Mouse (Mus musculus) left cerebral cortex, postnatal 10 days (tissue): Measurements from ENCODE around the gene Tenm2. TPM values are rescaled to one million over a fixed set of nuclear protein-coding genes. Genes with fewer than 3 reads are reported as not detected.

Experiments used
- DNase-seq, 2 experiments: peaks; one replicate each; pipeline ENCODE4 v3.0.0; 2021 to 2022; ENCODE audit warnings: low spot score in 2 of 2, mixed read lengths in 1 of 2; ENCODE audit errors: extremely low spot score in 1 of 2
- intact Hi-C: fragments of 180-260 bp; cut with DNase I; formaldehyde crosslinking; loops from one replicate; pipeline ENCODE4 v1.15.1; 2025
- total RNA-seq, 2 experiments: library from RNA; stranded (reverse); gene quantifications; 2 replicates each; pipeline ENCODE4 v1.2.3; 2021

Tenm2 gene
- total RNA-seq = 100 to 1,000 TPM; 112 to 116 TPM

DNA sequence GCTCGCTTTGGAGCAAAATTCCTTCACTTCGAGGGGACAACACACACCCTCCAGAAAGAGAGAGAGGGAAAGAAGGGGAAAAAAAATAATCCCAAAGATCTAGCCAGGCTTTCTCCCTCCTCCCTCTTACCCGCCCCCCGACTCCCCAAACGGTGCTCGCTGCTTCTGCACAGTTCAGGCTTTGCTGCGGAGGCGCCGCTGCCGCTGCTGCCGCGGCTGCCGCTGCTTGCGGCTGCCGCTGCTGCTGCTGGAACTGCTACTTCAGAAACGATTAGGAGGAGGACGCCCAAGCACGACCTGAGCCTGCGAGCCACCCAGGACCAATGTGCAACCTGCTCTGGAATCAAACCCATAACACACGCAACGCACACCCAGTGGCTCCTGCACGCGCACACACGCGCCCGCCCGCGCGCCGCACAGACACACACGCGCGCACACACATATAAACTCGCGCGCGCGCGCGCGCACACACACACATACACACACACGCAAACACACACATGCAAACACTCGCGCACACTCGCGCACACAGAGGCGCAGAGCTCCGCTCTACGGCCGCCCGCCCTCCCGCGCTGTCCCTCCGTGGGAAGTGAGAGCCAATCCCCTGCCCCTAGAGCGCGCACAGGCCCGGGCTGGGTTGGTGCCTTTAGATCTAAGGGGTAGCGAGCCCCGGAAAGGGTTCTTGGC is at the start of gene Tenm2:
Gene Tenm2, minus strand, starts transcription at position 51 of the 687 bp plus-strand sequence.
- intact Hi-C loops = loop anchor here (5.0 kb wide), 1 partner anchor 559 kb away; no protein-coding TSS in a partner anchor
- peak; percentile 59 to 76 for DNase-seq

DNA sequence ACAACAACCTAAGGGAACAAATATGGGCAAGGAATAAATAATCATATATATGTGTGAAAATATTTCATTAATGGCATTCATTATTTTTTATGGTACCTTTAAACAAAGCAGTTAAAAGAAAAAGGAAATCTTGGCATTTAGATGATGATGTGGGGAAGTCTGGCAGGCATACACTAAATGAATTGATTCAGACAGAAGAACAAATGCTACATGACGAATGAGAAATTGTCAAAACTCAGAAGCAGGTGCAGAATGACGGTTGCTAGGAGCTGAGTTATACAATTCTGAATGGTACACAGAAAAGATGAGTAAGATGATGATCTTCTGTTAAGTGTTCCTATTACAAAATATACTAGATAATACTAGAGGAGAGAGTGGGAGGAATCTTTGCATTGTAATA is 49.4 kb upstream of the Tenm2 start:
- no peak for DNase-seq

DNA sequence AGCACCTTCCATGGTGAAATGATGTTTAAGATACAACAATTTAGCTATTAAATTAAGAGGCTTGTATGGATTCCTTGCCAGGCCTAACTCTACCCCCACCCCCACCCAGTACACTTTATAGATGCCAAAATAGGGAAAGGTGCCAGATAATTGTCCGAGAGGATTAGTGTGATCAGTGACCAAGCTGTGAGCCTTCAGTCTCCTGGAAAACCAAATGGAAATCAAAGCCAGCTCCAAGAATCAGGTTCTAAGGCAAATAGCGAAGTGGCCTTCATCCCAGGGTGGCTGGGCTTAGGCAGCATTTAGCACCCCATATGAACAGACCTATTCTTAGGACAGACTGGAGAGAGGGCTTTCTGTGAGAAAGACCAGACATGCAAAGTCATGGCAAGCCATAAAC is 13.0 kb upstream of the Tenm2 start:
- intact Hi-C loops = no loop called here
- DNase-seq = no peak

More for the DNA sequence above, 49.4 kb upstream of the Tenm2 start:
- intact Hi-C loops = no loop called here

DNA sequence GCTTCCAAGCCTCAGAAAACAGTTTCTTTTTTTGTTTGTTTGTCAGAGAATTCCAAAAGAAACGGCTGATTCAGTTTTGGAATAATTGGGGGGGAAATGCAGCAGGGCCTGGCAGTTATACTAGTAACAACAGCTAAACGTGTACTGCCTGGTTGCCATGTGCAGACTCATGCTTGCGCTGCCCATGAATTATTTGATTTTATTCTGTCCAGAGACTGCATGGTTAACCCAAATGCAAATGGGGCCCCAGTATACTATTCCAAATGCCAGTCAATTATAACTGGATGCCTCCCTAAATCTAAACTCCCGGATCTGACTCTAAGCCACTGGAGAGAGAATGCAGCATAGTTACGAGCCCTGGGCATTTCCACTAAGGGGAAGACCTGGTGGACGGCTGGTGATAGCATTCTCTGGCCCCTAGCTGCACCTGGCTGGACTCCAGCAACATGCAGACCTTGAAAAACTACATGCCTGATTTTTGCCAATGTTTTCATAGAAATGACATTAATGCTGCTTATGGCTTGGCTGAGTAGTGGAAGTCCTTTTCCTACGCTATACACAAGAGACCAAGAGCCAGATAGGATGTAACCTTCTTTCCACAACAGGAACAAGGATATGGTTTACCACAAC is 1.4 kb upstream of the Tenm2 start:
- peak in 1 of 2 experiments; percentile 33 for DNase-seq
- intact Hi-C loops = loop anchor here (5.0 kb wide), 1 partner anchor 560 kb away; no protein-coding TSS in a partner anchor

DNA sequence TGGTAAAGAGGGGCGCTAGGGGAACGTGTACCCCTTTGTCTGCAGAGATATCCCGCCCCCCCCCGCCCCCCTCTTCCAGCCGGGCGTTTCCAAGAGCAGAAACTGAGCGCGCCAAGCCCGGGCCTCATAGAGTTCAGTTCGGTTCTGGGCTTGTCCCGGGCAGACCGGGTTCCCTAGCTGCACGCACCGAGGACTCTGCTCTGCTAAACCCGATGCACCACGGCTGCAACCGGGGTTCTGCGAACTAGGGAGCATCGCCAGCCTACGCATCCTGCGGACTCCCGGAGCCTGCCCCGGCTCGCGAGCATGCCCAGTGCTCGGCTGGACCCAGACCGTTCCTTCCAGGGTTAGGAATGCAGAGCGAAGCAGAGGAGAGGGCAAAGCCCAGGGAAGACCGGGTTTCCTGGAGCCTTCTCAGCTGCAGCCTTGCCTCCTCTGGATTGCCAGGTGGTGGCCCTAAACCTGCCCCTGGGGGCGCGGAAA is 878 bp upstream of the Tenm2 start:
- intact Hi-C loops = loop anchor here (5.0 kb wide), 1 partner anchor 559 kb away; no protein-coding TSS in a partner anchor
- DNase-seq = peak in 1 of 2 experiments; percentile 55

DNA sequence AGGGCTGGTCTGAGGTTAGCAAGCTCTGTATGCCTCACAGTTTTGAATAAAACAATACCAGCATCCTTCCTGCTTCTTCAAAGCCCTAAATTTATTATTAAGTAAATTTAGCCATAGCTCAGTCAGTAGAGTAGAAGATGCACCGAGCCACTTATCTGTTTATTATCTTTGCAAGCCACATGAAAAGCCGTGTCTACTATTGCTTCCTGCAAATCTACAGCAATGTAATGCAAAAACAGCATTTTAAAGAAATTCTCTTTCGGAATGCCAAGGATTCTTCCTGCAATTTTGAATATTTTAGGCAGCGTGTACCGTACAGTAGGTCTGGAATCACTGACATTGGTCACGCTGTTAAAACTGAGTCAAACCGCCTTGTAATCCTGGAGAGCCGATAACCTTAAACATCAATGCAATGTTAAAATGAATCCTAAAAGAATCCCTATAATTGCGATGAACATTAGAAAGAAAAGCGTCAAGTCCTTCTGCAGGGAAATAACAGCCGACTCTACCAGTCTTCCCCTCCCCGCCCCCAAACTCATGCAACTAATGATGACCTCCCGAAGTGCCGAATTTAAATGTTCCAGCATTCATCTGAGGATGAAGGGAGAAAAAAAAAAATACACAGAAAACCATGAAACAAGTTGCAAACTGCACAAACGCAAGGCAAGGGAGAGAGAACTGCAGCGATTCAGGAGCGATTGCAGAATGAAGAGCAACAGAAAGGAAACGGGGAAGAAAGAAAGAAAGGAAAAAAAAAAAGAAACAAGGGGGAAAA is 556 bp downstream of the Tenm2 start:
- intact Hi-C loops = loop anchor here (5.0 kb wide), 1 partner anchor 558 kb away; no protein-coding TSS in a partner anchor
- DNase-seq = peak in 1 of 2 experiments; percentile 13

DNA sequence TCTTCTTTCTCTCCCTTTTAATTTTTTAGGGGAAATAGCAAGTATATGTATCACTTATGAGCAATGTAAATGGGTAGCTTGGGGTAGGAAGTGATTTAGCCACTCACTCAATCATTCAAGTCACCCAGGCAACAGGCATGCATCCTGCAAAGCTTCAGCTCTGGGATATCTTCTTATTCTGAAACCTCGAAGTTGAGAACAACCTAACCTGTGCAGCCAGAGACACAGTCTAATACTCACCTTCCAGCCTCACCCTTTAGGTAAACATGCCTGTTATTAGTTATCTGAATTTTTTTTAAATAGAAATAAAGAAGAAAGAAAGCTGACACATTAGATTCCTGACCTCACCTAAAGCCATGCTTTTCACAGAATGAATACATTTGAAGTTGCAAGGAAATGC is 8.4 kb downstream of the Tenm2 start:
- DNase-seq = no peak
- intact Hi-C loops = no loop called here

DNA sequence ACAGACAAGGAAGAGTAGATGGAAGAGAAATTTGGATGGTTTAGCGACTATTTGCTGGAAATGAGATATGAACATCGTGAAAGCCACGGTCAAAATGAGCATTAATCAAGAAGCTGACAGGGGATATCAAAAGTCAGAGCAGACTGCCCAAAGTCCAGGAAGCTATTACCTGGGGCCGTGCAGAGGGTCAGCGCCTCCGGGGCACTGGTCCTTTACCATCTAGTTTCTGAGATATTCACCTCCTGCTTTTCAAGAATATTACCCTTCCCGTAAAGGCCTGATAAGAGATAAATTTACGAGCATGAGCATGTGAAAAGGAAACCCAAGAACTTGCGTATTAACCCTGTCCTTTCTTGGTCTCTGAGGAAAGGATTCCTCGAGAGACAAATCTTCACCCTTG is 8.8 kb downstream of the Tenm2 start:
- DNase-seq = no peak
- intact Hi-C loops = no loop called here

DNA sequence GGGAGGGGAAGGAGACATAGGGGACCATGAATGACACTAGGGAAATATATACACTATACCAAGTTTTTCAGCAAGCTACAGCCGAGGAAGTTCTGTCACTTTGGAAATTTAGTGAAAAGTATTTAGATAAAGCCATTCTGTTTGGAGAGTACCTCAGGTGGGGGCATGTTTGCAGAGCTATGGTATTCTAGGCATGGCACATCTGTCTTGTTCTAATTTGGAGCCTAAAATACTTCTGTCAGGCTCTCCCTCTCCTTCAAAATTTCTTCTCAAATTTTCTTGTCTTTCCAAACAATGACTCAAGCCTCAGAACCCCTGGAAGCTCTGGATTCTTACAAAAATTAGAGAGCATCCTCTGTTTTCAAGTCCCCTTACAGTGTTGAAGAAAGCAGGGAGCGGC is 13.0 kb downstream of the Tenm2 start:
- intact Hi-C loops = no loop called here
- no peak for DNase-seq

DNA sequence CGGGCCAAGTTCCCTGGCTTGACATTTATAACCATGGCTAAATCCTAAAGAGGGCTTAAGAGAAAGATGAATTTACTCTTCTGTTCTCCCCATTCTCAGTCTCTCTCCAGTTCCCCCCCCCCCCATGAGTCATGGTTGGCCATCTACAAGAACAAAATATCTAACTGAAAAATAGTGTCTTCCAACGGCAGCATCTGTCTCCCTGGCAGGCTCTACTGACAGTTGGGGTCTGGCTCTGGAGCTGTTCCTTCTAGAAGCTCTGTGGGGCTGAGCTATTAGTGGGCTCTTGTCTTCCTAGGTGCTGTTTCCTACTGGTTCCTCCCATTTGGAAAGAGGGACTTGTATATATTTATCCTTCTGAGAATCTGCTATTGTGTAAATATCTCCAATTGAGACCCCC is 13.7 kb downstream of the Tenm2 start:
- intact Hi-C loops = no loop called here
- no peak for DNase-seq

DNA sequence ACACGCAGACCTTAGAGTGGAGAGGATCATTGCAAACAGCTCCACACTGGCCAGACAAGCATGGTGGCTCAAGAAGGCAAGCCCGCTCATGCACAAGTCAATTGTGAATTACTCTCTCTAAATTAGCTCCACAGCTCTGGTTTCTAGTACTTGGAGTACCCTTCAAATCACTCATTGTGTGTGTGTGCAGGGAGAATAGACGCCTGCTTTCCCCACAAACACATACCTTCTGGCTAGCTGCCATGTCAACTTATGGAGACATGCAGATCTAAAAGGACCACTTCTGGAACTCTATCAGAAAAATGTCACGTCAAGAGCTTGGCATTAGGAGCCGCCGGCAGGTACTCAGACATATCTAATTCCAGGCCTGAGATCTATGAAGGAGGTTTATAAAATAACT is 14.8 kb downstream of the Tenm2 start:
- DNase-seq = no peak
- intact Hi-C loops = no loop called here

DNA sequence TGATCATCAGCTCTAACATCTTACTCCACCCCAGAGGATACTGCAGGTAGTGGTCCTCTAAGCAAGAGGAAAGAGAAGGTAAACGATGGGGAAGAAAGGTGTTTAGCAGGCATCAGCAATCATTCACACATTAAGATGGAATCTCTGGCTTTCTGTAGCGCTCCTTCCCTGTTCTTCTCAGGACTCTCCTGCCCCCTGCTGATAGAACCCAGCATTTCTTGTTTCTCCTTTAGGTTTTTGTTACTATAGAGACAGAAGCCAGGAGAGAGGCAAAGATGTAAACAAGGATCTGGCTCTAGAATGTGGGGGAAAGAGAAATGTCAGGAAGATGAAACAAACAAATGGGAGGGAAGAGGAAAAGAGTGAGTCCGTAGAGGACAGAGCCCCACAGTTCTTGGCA is 49.6 kb downstream of the Tenm2 start:
- intact Hi-C loops = loop anchor here (10.0 kb wide), 1 partner anchor 191 kb away; no protein-coding TSS in a partner anchor
- peak; percentile 42 to 48 for DNase-seq

DNA sequence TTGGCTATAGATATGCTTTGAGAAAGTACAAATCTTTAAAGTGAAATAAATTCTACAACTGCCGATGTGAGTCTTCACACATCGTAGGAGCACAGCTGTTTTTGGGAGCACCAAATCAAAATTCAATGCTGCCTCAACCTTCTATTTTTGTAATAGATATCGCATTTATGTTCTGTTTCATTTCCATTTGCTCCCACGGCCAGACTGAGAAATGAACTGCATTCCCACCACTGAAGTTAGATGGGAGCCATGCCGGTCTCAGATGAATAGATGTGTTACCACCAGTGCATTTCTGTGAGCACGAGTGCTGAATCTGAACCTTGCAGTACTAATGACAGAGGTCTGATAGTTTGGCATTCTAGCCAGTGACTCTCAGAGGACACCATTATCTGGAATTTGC is 58.3 kb downstream of the Tenm2 start:
- no peak for DNase-seq
- intact Hi-C loops = no loop called here

DNA sequence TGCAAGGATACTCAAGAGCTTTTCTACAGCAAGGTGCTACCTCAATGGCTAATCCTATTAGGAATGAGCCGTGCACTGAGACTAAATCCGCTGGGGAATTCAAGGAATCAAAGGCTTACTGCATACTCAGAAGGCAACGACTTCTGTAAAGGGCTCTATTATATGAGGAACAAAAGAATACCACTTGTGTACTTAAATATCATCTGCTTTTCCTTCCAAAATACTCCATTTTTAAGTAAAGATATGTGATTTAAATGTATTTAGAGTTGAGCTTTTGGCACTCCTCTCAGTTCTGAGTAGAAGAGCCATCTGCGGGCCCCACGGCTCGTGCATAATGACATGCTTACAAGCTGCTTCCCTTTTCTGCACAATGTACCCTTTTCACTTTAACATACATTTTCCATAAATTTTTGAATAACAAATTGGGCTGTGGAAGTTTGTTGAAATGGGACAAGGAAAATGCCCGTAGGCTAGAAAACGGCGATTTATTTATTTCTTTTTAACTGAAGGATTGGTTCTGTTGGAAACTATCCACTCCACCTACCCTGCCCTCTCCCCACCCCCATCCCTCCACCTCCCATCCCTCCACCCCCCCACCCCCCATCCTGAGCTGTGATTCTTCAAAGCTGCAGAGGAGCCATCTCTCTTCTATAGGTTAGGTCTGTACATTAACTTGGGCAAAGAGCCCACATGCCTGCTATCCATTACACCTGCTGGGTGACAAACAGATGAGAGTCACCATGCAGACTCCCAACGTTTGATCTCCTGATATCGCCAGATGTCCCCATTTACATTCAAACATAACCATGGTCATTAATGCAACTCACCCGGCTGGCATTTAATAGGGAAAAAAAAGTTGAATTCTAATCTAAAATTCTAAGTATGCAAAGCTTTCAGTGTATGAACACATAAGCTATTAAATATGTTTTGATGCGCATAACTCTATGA is 81.6 kb downstream of the Tenm2 start:
- intact Hi-C loops = no loop called here
- peak; percentile 36 to 63 for DNase-seq

DNA sequence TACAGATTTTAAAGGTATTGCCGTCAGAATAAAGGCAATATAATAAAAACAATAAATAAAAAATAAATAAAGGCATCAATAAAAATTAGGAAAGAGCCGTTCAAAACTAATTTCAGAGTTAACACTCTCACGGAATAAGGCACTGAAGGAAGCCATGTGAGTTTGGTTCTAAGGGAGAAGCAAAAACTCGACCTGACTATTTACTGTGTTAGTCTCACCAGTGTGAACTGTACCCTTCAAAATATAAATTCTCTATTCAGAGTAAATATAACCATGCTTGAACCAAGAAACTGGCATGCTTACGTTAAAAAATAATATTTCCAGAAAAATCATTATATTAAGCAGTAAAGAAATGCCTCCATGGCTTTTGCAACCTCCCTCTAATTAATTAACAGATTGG is 82.4 kb downstream of the Tenm2 start:
- intact Hi-C loops = no loop called here
- no peak for DNase-seq

DNA sequence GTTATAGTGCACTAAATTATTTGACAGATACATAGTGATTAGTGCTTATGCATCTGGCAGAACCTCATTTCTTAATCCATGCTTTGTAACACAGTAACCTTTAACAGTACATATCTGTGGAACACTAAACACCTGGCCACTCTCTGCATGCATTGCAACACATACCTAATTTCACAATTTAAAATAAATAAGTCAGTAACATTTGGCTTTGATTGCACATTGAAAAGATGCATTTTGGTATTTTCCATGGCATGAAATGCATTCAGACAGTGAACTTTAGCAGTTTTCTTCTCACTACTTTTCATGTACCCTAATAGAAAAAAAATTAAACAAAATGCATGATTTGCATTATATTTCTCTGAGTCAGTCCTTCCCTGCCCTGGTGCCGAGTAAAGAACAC is 85.8 kb downstream of the Tenm2 start:
- DNase-seq = no peak
- intact Hi-C loops = no loop called here

DNA sequence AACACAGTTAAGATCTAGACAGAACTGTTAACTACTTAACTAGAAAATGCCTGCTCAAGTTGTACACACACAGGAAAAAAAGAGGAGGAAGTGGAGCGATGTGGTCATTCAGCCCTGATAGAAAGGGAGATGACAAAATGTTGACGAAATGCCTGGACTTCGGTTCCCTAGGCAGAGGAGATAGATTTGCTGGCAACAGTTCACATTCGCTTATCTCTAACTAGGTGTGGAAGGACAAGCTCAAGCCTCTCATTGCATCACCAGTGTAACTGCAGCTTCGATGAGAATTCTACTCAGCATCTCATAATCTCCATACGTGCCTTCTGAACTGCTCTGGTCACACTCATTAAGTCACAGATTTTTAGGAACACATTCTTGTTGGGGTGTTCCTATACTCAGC is 91.8 kb downstream of the Tenm2 start:
- DNase-seq = no peak
- intact Hi-C loops = no loop called here

DNA sequence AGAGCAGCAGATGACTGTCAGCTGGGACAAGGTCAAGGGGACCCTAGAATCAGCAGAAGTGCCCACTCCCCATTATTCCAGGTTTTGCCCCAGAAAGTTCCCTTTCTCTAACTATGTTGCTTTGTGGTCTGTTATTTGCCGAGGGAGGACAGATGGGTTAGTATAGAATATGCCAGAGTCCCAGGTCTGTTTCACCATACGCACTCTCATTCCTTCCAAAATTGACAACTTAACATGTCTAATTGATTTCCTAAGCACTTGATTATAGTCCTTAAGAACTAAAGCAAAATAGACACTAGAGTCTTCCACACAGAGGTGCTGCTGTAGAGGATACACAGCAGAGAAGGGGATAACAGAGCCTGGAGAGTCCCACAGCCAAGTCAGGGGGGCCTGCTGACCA is 92.3 kb downstream of the Tenm2 start:
- no peak for DNase-seq
- intact Hi-C loops = no loop called here
